Mouse (Mus musculus): ENCODE measurements around the gene Prpf4b.
"Not testable (repeated sequence)": the region's sequence is repeated elsewhere in the genome, so short reads cannot be mapped to it uniquely, and the experiment has no call there.

Gene Prpf4b

GRCm38 (mm10) chr13:34942370-34942769, 67.3 kb downstream of the Prpf4b start:
- DNase-seq: no peak

DNA sequence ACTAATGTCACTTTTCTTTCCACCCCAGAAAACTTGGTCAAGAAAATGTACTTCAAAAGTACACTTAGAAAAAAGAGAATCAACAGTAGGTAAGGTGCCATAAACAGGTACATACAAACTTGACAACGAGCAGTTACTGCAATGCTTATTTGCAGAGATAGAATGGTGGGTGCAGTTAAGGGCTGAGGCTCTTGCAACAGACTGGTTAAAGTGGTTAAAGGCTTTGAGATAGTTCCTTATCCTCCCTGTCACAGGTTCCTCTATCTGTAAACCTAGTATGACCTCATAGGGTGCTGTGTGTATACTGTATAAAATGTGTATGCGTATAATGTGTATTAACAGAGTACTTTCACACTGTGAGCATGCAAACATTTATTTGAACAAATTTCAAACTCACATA, 76.3 kb downstream of the Prpf4b start:
- not testable (repeated sequence) for DNase-seq

Measured in cerebellum, adult 9-10 months (tissue).